ENCODE assay signal across 19 mouse cellular contexts in the genomic region with DNA sequence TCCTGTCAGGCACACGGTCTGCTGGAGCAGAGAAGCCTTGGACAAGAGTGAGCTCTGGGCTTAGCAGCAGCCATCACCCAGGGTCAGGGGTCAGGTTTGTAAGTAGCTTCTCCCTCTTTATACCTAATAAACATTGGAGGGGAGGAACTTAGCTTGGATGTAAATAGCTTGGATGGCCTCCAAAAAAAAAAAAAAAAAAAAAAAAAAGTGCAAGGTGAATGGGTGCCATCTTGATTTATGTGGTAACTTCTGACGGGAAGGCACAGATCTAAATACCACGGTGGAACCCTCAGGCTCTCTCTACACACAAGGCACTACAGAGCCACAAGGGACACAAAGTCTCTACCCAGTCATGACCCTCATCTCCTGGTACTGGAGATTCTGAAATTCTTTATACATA.
"Had no signal": no experiment of that assay in that cellular context is flagged by ENCODE, and none has a peak within 500 bp of the region (broad histone marks: within the 10 kb centered on the region; RNA-seq: fewer than 3 reads in every experiment).

No protein-coding gene starts in this region.

- H3K9ac ChIP-seq: limb, embryonic 12.5 days; limb, embryonic 15.5 days; liver, embryonic 14.5 days; liver, postnatal 0 days; lung, embryonic 14.5 days; midbrain, embryonic 13.5 days; neural tube, embryonic 12.5 days; neural tube, embryonic 15.5 days had no signal

- H3K36me3 ChIP-seq: limb, embryonic 12.5 days; limb, embryonic 15.5 days; midbrain, embryonic 13.5 days; neural tube, embryonic 12.5 days; neural tube, embryonic 15.5 days had no signal

- H3K9me3 ChIP-seq: limb, embryonic 12.5 days; limb, embryonic 15.5 days; midbrain, embryonic 13.5 days; neural tube, embryonic 12.5 days; neural tube, embryonic 15.5 days had no signal

- H3K27me3 ChIP-seq: limb, embryonic 12.5 days; limb, embryonic 15.5 days; midbrain, embryonic 13.5 days; neural tube, embryonic 12.5 days; neural tube, embryonic 15.5 days had no signal

- DNase-seq: kidney, adult 2 months; kidney, postnatal 25 days; left cerebral cortex, postnatal 4 days; liver, postnatal 0 days; lung, embryonic 14.5 days; retina, postnatal 1 day; right cerebral cortex, postnatal 25 days; thymus, adult 2 months; thymus, postnatal 14 days; thymus, postnatal 4 days had no signal

- H3K4me3 ChIP-seq: limb, embryonic 12.5 days; limb, embryonic 15.5 days; midbrain, embryonic 13.5 days; neural tube, embryonic 12.5 days; neural tube, embryonic 15.5 days had no signal

- H3K27ac ChIP-seq: kidney, postnatal 0 days; limb, embryonic 12.5 days; limb, embryonic 15.5 days; liver, embryonic 14.5 days; macrophage; midbrain, embryonic 13.5 days; neural tube, embryonic 12.5 days; neural tube, embryonic 15.5 days had no signal

- H3K4me2 ChIP-seq: limb, embryonic 12.5 days; limb, embryonic 15.5 days; liver, embryonic 11.5 days; lung, embryonic 14.5 days; midbrain, embryonic 13.5 days; neural tube, embryonic 12.5 days; neural tube, embryonic 15.5 days had no signal
